Mouse (Mus musculus) lung, postnatal 4 days (tissue): ENCODE data around the gene Clec4n.
"Not testable (repeated sequence)": the region's sequence is repeated elsewhere in the genome, so short reads cannot be mapped to it uniquely, and the experiment has no call there.

Source experiments
- DNase-seq, 2 experiments: peaks; one replicate each; pipeline ENCODE4 v3.0.0; 2021

The Clec4n gene

DNA sequence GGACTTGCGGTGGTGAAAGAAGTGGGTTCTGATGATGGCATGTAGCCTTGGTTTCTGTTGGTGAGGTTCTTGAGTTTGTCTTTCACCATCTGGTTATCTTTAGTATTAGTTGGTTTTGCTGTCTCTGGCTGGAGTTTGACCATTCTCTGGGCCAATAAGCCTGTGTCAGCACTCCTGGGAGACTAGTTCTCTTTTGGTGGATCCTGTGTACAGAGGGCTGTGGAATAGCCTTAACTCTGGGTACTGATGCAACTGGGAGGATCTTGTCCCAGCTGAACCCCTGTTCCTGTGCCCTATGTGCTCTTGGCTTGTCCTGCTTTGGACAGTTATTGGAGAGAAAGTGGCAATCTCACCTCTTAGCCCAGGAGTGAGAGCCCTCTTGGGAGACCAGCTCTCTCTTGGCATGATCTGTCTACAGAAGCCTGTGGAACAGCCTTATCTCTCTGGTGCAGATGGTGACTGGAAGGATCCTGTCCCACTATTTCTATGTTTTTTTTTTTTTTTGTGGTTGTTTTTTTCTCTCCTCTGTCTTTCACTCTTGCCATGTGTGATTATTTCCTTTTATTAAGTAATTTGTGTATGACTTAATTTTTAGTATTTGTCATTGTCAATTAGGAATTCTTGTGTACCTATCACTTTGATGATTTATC, 63.2 kb downstream of the Clec4n start:
- no peak for DNase-seq

DNA sequence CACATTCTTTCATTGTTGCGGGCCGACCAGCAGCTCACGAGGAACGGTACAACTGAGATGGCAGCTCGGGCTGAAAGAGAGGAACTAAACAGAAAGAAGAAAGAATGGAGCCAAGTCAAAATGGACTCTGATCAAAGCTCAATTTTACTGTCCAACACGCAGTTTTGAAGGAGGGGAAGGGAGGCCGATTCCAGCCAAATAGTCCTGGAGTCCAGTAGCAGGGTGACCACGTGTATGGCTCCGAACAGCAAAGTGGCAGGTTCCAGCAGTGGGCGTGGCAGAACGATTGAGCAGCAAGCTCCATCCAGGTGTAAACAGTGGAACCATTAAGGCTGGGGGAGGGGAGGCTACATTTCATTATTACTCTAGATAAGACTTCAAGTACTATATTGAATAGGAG, 63.9 kb downstream of the Clec4n start:
- not testable (repeated sequence) for DNase-seq
